Mouse (Mus musculus) liver, embryonic 14.5 days (tissue): ENCODE data around the gene Psg23. TPM values are rescaled to one million over a fixed set of nuclear protein-coding genes. Genes with fewer than 3 reads are reported as not detected.
"Not testable (repeated sequence)": the region's sequence is repeated elsewhere in the genome, so short reads cannot be mapped to it uniquely, and the experiment has no call there.

Experiments
- ATAC-seq: fragments of 200-750 bp; cut with Nextera tagmentation; 2 replicates; pipeline ENCODE4 v1.8.0; 2017; ENCODE audit warnings: moderate number of reproducible peaks, mild to moderate bottlenecking, moderate library complexity; ENCODE audit not compliant: insufficient read depth
- DNase-seq, 3 experiments: peaks; one replicate each; pipeline ENCODE4 v3.0.0-alpha.2; 2012 to 2013; ENCODE audit warnings: low read depth in 3 of 3, low spot score in 3 of 3
- H3K27ac ChIP-seq: fragments of 300-500 bp; sonication (generic); 2 replicates; pipeline ENCODE4 v1.5.1; 2014; ENCODE audit warnings: moderate library complexity, mild to moderate bottlenecking, control low read depth, inconsistent platforms
- H3K27me3 ChIP-seq: fragments of 300-500 bp; sonication (generic); 2 replicates; pipeline ENCODE4 v1.6.1; 2014; ENCODE audit warnings: mild to moderate bottlenecking, low read length, moderate library complexity; ENCODE audit not compliant: control insufficient read depth, insufficient read depth
- H3K36me3 ChIP-seq: fragments of 300-500 bp; sonication (generic); replicated peaks from 2 replicates; pipeline ENCODE4 v1.6.1; 2014; ENCODE audit warnings: low read depth; ENCODE audit not compliant: control insufficient read depth, insufficient read depth
- H3K4me1 ChIP-seq, 2 experiments: fragments of 200-500 bp in 1 of 2; fragments of 300-500 bp in 1 of 2; sonication (generic) in 1 of 2; replicated peaks; 2 replicates each; pipeline ENCODE4 v1.6.1; 2012 to 2014; ENCODE audit warnings: antibody characterized with exemption in 1 of 2, inconsistent platforms in 1 of 2, low read length in 1 of 2; ENCODE audit not compliant: control insufficient read depth in 2 of 2, insufficient read depth in 2 of 2
- H3K4me2 ChIP-seq: fragments of 300-500 bp; sonication (generic); 2 replicates; pipeline ENCODE4 v1.6.1; 2014; ENCODE audit warnings: low read depth, mild to moderate bottlenecking, control low read depth, moderate library complexity
- H3K4me3 ChIP-seq, 2 experiments: fragments of 200-500 bp in 1 of 2; fragments of 300-500 bp in 1 of 2; sonication (generic) in 1 of 2; 2 replicates each; pipeline ENCODE4 v1.5.1; 2012 to 2014; ENCODE audit warnings: low read depth in 2 of 2, low read length in 2 of 2, mild to moderate bottlenecking in 2 of 2, control low read depth in 1 of 2, inconsistent platforms in 1 of 2, moderate library complexity in 1 of 2; ENCODE audit not compliant: insufficient read depth in 1 of 2
- H3K9ac ChIP-seq: fragments of 300-500 bp; sonication (generic); replicated peaks from 2 replicates; pipeline ENCODE4 v1.6.1; 2014; ENCODE audit warnings: mild to moderate bottlenecking, control low read depth, moderate library complexity
- H3K9me3 ChIP-seq: fragments of 300-500 bp; sonication (generic); 2 replicates; pipeline ENCODE4 v1.6.1; 2016; ENCODE audit warnings: low read length, mixed read lengths; ENCODE audit not compliant: control insufficient read depth
- CTCF ChIP-seq: IDR thresholded peaks from 2 replicates; pipeline ENCODE4 v1.5.1; 2016; ENCODE audit warnings: antibody characterized with exemption, low read depth, control low read depth
- EP300 ChIP-seq: IDR thresholded peaks from 2 replicates; pipeline ENCODE4 v1.6.1; 2016; ENCODE audit warnings: antibody characterized with exemption, low read depth
- whole genome bisulfite sequencing: fragments of 180-500 bp; shearing (Covaris S2); extraction: QIAGEN DNeasy Blood & Tissue Kit; methylation state at CpG from one replicate; pipeline ENCODE4 v1.1.7; 2014; ENCODE audit not compliant: insufficient replicate concordance; 5-methylcytosine and 5-hydroxymethylcytosine counted together
- polyA plus RNA-seq, 2 experiments: library from polyadenylated mRNA; depleted of rRNA in 1 of 2; stranded (reverse) in 1 of 2; unstranded in 1 of 2; fragments of >200 nt; fragmentation: Nextera tagmentation in 1 of 2; extraction: Ambion mirVana in 1 of 2; gene quantifications; 2 replicates each; pipeline versions ENCODE4 v1.2.1 to v1.2.3; 2012 to 2014

Gene Psg23
- polyA plus RNA-seq (2012; rRNA removed) (0.02 TPM in 1 of 2 replicates, not detected in the other), polyA plus RNA-seq (2014; fragmentation: Nextera tagmentation; extraction: Ambion mirVana) (not detected in 2 replicates)

GRCm38 (mm10) chr7:18616401-18616800 lies at the start of gene Psg23:
TSS of gene Psg23 (minus strand) at chr7:18616501.
- ATAC-seq, H3K9me3 ChIP-seq, H3K4me1 ChIP-seq, H3K9ac ChIP-seq, DNase-seq, H3K4me3 ChIP-seq, H3K4me2 ChIP-seq, H3K27ac ChIP-seq, H3K27me3 ChIP-seq, H3K36me3 ChIP-seq: not testable (repeated sequence)
- WGBS = 17% methylated on average over 1 of the region's 2 CpGs

GRCm38 (mm10) chr7:18656625-18657024 lies 40.3 kb upstream of the Psg23 start, which contains the start of gene Psg21:
TSS of gene Psg21 (minus strand) at chr7:18656725.
- WGBS = 24% methylated on average over 1 of the region's 2 CpGs
- ATAC-seq, H3K9ac ChIP-seq, H3K4me3 ChIP-seq, H3K27me3 ChIP-seq, DNase-seq, H3K27ac ChIP-seq, H3K4me1 ChIP-seq, H3K9me3 ChIP-seq, H3K4me2 ChIP-seq, H3K36me3 ChIP-seq: not testable (repeated sequence)

DNA sequence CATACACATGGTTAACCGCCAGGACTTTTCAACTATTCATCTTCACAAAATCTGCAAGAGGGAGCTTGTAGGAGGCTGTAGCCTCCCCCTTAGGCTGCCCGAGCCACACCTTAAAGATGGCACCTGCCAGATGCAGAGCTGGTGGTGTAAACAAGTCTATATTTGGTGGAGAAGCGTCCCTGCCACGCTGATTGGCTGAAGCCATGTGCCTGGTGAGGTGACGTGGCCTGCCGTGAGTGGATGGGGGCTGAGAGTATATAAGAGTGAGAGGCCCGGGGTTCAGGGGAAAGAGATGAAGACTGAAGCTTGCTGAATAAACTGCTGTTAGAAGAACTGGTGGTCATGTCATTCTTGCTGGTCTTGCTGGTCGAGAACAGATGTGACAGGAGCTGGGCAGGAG lies 10.6 kb upstream of the Psg23 start:
- not testable (repeated sequence) for H3K36me3 ChIP-seq, DNase-seq, H3K27ac ChIP-seq, H3K4me3 ChIP-seq, H3K4me2 ChIP-seq, H3K9me3 ChIP-seq, H3K4me1 ChIP-seq, H3K9ac ChIP-seq, H3K27me3 ChIP-seq, ATAC-seq
- 57% methylated on average over 8 of the region's 8 CpGs for WGBS

DNA sequence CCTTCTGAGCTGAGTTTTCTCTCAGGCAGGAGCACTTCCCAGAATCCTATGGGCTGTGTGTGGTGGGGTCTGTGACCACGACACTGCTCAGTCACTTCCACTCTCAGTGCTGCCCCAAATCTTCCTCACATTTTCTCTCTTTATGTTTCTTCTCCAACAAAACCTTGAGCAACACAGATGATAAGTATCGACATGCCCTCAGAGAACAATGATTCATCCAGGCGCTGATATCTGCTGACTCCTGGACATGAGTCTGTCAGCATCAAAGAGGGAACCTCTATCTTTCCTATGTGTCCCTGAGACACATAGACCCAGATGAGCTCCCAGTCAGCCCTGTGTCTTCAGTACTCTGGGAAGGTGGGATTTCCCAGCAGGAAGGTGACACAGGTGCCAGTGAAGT lies 49.1 kb downstream of the Psg23 start, which contains the start of gene Psg27:
Gene Psg27, minus strand, starts transcription at position 101 of the 400 bp plus-strand sequence.
- TF ChIP-seq CTCF (no peak), EP300 (no peak)

GRCm38 (mm10) chr7:18559850-18560249 lies 56.5 kb downstream of the Psg23 start:
- TF ChIP-seq EP300 (no peak), CTCF (no peak)
- H3K9ac ChIP-seq = no peak overlapping the region
- H3K36me3 ChIP-seq = no peaks in the 10 kb centered on the region
- no peak for ATAC-seq
- no peak overlapping the region for H3K27ac ChIP-seq
- DNase-seq = no peak
- no peaks in the 10 kb centered on the region for H3K27me3 ChIP-seq
- H3K9me3 ChIP-seq = no peaks in the 10 kb centered on the region
- H3K4me2 ChIP-seq = no peak overlapping the region
- no peaks in the 10 kb centered on the region for H3K4me1 ChIP-seq
- no peak overlapping the region for H3K4me3 ChIP-seq

More for the DNA sequence above, 49.1 kb downstream of the Psg23 start, which contains the start of gene Psg27:
- Histone ChIP-seq H3K27me3 (no peaks in the 10 kb centered on the region), H3K9me3 (no peaks in the 10 kb centered on the region), H3K9ac (no peak within 1 kb of the TSS), H3K27ac (no peak within 1 kb of the TSS), H3K4me1 (no peaks in the 10 kb centered on the region), H3K36me3 (no peaks in the 10 kb centered on the region), H3K4me3 (no peak within 1 kb of the TSS), H3K4me2 (no peak within 1 kb of the TSS)
- 75% methylated on average over 3 of the region's 3 CpGs for WGBS
- DNase-seq = no peak
- ATAC-seq = no peak

Other genes with a start within 250 kb of the Psg23 start
- gene Psg28, start 184.5 kb downstream of the Psg23 start, polyA plus RNA-seq (2012; rRNA removed) = not detected in 2 replicates
- gene Psg28, start 184.5 kb downstream of the Psg23 start, polyA plus RNA-seq (2014; fragmentation: Nextera tagmentation; extraction: Ambion mirVana) = not detected in 2 replicates
- gene Psg26, start 132.3 kb downstream of the Psg23 start, polyA plus RNA-seq (2012; rRNA removed) = not detected in 2 replicates
- not detected in 2 replicates for gene Psg26, start 132.3 kb downstream of the Psg23 start, polyA plus RNA-seq (2014; fragmentation: Nextera tagmentation; extraction: Ambion mirVana)
- not detected in 2 replicates for gene Psg25, start 84.2 kb downstream of the Psg23 start, polyA plus RNA-seq (2012; rRNA removed)
- gene Psg25, start 84.2 kb downstream of the Psg23 start, polyA plus RNA-seq (2014; fragmentation: Nextera tagmentation; extraction: Ambion mirVana) = not detected in 2 replicates
- gene Psg27, start 49.2 kb downstream of the Psg23 start, polyA plus RNA-seq (2012; rRNA removed) = not detected in 2 replicates
- not detected in 2 replicates for gene Psg27, start 49.2 kb downstream of the Psg23 start, polyA plus RNA-seq (2014; fragmentation: Nextera tagmentation; extraction: Ambion mirVana)
- gene Psg21, start 40.2 kb upstream of the Psg23 start, polyA plus RNA-seq (2012; rRNA removed) = 0.02 TPM in 1 of 2 replicates, not detected in the other
- not detected in 2 replicates for gene Psg21, start 40.2 kb upstream of the Psg23 start, polyA plus RNA-seq (2014; fragmentation: Nextera tagmentation; extraction: Ambion mirVana)
- not detected in 2 replicates for gene Psg20, start 69.7 kb upstream of the Psg23 start, polyA plus RNA-seq (2012; rRNA removed)
- gene Psg20, start 69.7 kb upstream of the Psg23 start, polyA plus RNA-seq (2014; fragmentation: Nextera tagmentation; extraction: Ambion mirVana) = not detected in 2 replicates
- 0.01 and 0.04 TPM in 2 replicates for gene Psg22, start 101.6 kb upstream of the Psg23 start, polyA plus RNA-seq (2012; rRNA removed)
- gene Psg22, start 101.6 kb upstream of the Psg23 start, polyA plus RNA-seq (2014; fragmentation: Nextera tagmentation; extraction: Ambion mirVana) = 0.05 TPM in 1 of 2 replicates, not detected in the other
- gene Psg19, start 182.0 kb upstream of the Psg23 start, polyA plus RNA-seq (2012; rRNA removed) = not detected in 2 replicates
- not detected in 2 replicates for gene Psg19, start 182.0 kb upstream of the Psg23 start, polyA plus RNA-seq (2014; fragmentation: Nextera tagmentation; extraction: Ambion mirVana)
- gene Psg17, start 205.1 kb upstream of the Psg23 start, polyA plus RNA-seq (2012; rRNA removed) = 0.03 TPM in 1 of 2 replicates, not detected in the other
- gene Psg17, start 205.1 kb upstream of the Psg23 start, polyA plus RNA-seq (2014; fragmentation: Nextera tagmentation; extraction: Ambion mirVana) = not detected in 2 replicates
- 0.16 and 0.18 TPM in 2 replicates for gene Mill2, start 223.5 kb upstream of the Psg23 start, polyA plus RNA-seq (2012; rRNA removed)
- 0.09 and 0.19 TPM in 2 replicates for gene Mill2, start 223.5 kb upstream of the Psg23 start, polyA plus RNA-seq (2014; fragmentation: Nextera tagmentation; extraction: Ambion mirVana)